Mouse (Mus musculus) megakaryocyte, embryonic 14.5 days (primary cell): ENCODE data around the gene Gc. TPM values are rescaled to one million over a fixed set of nuclear protein-coding genes. Genes with fewer than 3 reads are reported as not detected.

Source experiments
- H3K27me3 ChIP-seq: replicated peaks from 2 replicates; pipeline ENCODE3; 2012; ENCODE audit warnings: inconsistent platforms
- H3K36me3 ChIP-seq: replicated peaks from 2 replicates; pipeline ENCODE3; 2012; ENCODE audit warnings: low read length, inconsistent platforms, mixed read lengths
- H3K4me1 ChIP-seq: 2 replicates; pipeline ENCODE4 v1.6.1; 2012; ENCODE audit warnings: inconsistent platforms
- H3K4me3 ChIP-seq: replicated peaks from 2 replicates; pipeline ENCODE3; 2012; ENCODE audit warnings: moderate library complexity, mild to moderate bottlenecking, inconsistent platforms
- H3K9me3 ChIP-seq: 2 replicates; pipeline ENCODE4 v1.6.1; 2012; ENCODE audit warnings: inconsistent platforms
- FLI1 ChIP-seq: IDR thresholded peaks from 2 replicates; pipeline ENCODE4 v1.6.1; 2012; ENCODE audit warnings: low read length, inconsistent platforms, mixed read lengths
- GATA1 ChIP-seq: IDR thresholded peaks from 3 replicates; pipeline ENCODE4 v1.6.1; 2012; ENCODE audit warnings: mixed read lengths, low read length, inconsistent platforms, borderline replicate concordance
- polyA plus RNA-seq: library from polyadenylated mRNA; stranded (reverse); fragments of >175 nt; gene quantifications from 2 replicates; pipeline ENCODE4 v1.2.3, GENCODE M21; 2012; ENCODE audit warnings: low replicate concordance; ENCODE audit not compliant: insufficient read depth

Gc gene
- not detected in 2 replicates for polyA plus RNA-seq

- H3K9me3 ChIP-seq = peaks cover 5% of the 10 kb centered on the region; the same call in 1 of the 2 replicates
- no peaks in the 10 kb centered on the region for H3K27me3 ChIP-seq
- no peaks in the 10 kb centered on the region for H3K36me3 ChIP-seq
- H3K4me1 ChIP-seq = no peaks in the 10 kb centered on the region
- H3K4me3 ChIP-seq = no peak within 1 kb of the TSS
- no peak for TF ChIP-seq GATA1
- TF ChIP-seq FLI1 = no peak
Measured at GRCm38 (mm10) chr5:89457554-89458062, at the start of gene Gc. Gene Gc, minus strand, starts transcription at chr5:89457898.

- H3K36me3 ChIP-seq = no peaks in the 10 kb centered on the region
- H3K4me3 ChIP-seq = no peak overlapping the region
- peaks cover 4% of the 10 kb centered on the region; the same call in 1 of the 2 replicates for H3K9me3 ChIP-seq
- no peaks in the 10 kb centered on the region for H3K4me1 ChIP-seq
- TF ChIP-seq FLI1 = no peak
- TF ChIP-seq GATA1 = no peak
- H3K27me3 ChIP-seq = no peaks in the 10 kb centered on the region
Measured at GRCm38 (mm10) chr5:89500182-89500581, 42.5 kb upstream of the Gc start.

GRCm38 (mm10) chr5:89492560-89492959, 34.9 kb upstream of the Gc start:
- TF ChIP-seq GATA1 (no peak), FLI1 (no peak)
- Histone ChIP-seq H3K36me3 (no peaks in the 10 kb centered on the region), H3K4me3 (no peak overlapping the region), H3K27me3 (no peaks in the 10 kb centered on the region), H3K9me3 (no peaks in the 10 kb centered on the region), H3K4me1 (no peaks in the 10 kb centered on the region)

GRCm38 (mm10) chr5:89470483-89470882, 12.8 kb upstream of the Gc start:
- Histone ChIP-seq H3K27me3 (no peaks in the 10 kb centered on the region), H3K4me1 (no peaks in the 10 kb centered on the region), H3K4me3 (no peak overlapping the region), H3K9me3 (no peaks in the 10 kb centered on the region), H3K36me3 (no peaks in the 10 kb centered on the region)
- TF ChIP-seq FLI1 (no peak), GATA1 (no peak)

- Histone ChIP-seq H3K4me1 (no peaks in the 10 kb centered on the region), H3K9me3 (0 out of 2 replicates have a peak, but pooled peaks cover 3% of the 10 kb centered on the region), H3K4me3 (no peak overlapping the region), H3K27me3 (no peaks in the 10 kb centered on the region), H3K36me3 (no peaks in the 10 kb centered on the region)
- TF ChIP-seq GATA1 = no peak
- TF ChIP-seq FLI1 = no peak
Measured at GRCm38 (mm10) chr5:89467886-89468285, 10.2 kb upstream of the Gc start.

- Histone ChIP-seq H3K4me3 (no peak overlapping the region), H3K4me1 (no peaks in the 10 kb centered on the region), H3K27me3 (no peaks in the 10 kb centered on the region), H3K9me3 (0 out of 2 replicates have a peak, but pooled peaks cover 3% of the 10 kb centered on the region), H3K36me3 (no peaks in the 10 kb centered on the region)
- TF ChIP-seq FLI1 (no peak), GATA1 (no peak)
Measured at GRCm38 (mm10) chr5:89467045-89467444, 9.3 kb upstream of the Gc start.

GRCm38 (mm10) chr5:89466275-89466674, 8.6 kb upstream of the Gc start:
- Histone ChIP-seq H3K4me3 (no peak overlapping the region), H3K9me3 (0 out of 2 replicates have a peak, but pooled peaks cover 3% of the 10 kb centered on the region), H3K27me3 (no peaks in the 10 kb centered on the region), H3K36me3 (no peaks in the 10 kb centered on the region), H3K4me1 (no peaks in the 10 kb centered on the region)
- TF ChIP-seq FLI1 (no peak), GATA1 (no peak)

GRCm38 (mm10) chr5:89461817-89462216, 4.1 kb upstream of the Gc start:
- Histone ChIP-seq H3K9me3 (0 out of 2 replicates have a peak, but pooled peaks cover 3% of the 10 kb centered on the region), H3K4me3 (no peak overlapping the region), H3K4me1 (no peaks in the 10 kb centered on the region), H3K36me3 (no peaks in the 10 kb centered on the region), H3K27me3 (no peaks in the 10 kb centered on the region)
- TF ChIP-seq FLI1 = no peak
- no peak for TF ChIP-seq GATA1

- TF ChIP-seq GATA1 = no peak
- no peak for TF ChIP-seq FLI1
- no peaks in the 10 kb centered on the region for H3K4me1 ChIP-seq
- H3K4me3 ChIP-seq = no peak overlapping the region
Measured at GRCm38 (mm10) chr5:89459591-89459990, 1.9 kb upstream of the Gc start.

GRCm38 (mm10) chr5:89458987-89459386, 1.3 kb upstream of the Gc start:
- H3K4me3 ChIP-seq = no peak overlapping the region
- no peak for TF ChIP-seq GATA1
- TF ChIP-seq FLI1 = no peak
- H3K36me3 ChIP-seq = no peaks in the 10 kb centered on the region
- H3K27me3 ChIP-seq = no peaks in the 10 kb centered on the region
- H3K4me1 ChIP-seq = no peaks in the 10 kb centered on the region
- H3K9me3 ChIP-seq = peaks cover 8% of the 10 kb centered on the region; the same call in 1 of the 2 replicates

More at GRCm38 (mm10) chr5:89459591-89459990, 1.9 kb upstream of the Gc start:
- Histone ChIP-seq H3K36me3 (no peaks in the 10 kb centered on the region), H3K9me3 (peaks cover 8% of the 10 kb centered on the region; the same call in 1 of the 2 replicates), H3K27me3 (no peaks in the 10 kb centered on the region)

GRCm38 (mm10) chr5:89455526-89455925, 2.2 kb downstream of the Gc start:
- Histone ChIP-seq H3K36me3 (no peaks in the 10 kb centered on the region), H3K27me3 (no peaks in the 10 kb centered on the region), H3K9me3 (peaks cover 5% of the 10 kb centered on the region; the same call in 1 of the 2 replicates), H3K4me1 (no peaks in the 10 kb centered on the region), H3K4me3 (no peak overlapping the region)
- TF ChIP-seq GATA1 (no peak), FLI1 (no peak)
